Mouse (Mus musculus): ENCODE measurements around the gene Stau1. TPM values are rescaled to one million over a fixed set of nuclear protein-coding genes. Genes with fewer than 3 reads are reported as not detected.

Gene Stau1
- total and polyA plus RNA-seq, 3 experiments = 14.3 to 48.1 TPM; not detected in 1

DNA sequence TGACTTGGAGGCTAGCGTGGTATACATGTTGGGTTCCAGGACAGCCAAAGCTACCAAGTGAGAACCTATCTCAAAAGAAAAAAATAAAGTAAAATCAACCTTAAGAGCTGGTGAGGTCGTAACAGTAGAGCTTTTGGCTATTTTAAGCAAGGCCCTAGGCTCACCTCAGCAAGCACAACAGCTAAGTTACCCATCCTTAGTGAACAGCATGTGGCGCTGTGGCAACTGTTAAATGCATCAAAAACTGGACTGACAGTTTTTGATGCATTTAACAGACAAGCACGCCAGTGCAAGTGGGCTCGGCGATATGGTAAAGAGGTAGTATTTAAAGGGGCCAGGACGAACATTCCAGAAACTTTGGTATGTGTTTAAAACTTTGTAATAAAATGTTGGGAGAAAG, 5.2 kb downstream of the Stau1 start:
- no peaks in the 10 kb centered on the region for H3K9me3 ChIP-seq (replicated peaks; ENCODE audit: insufficient read depth, low read length)
- no peaks in the 10 kb centered on the region for H3K27me3 ChIP-seq (ENCODE audit: control insufficient read depth in 1 of 2, insufficient read depth in 2 of 2, low read length in 2 of 2)
- H3K27ac ChIP-seq (ENCODE audit: control insufficient read depth, low read depth, low read length) = no peak overlapping the region
- peaks cover 0 to 19% of the 10 kb centered on the region in 2 experiments; a peak in 2 of 4 replicates for H3K36me3 ChIP-seq (ENCODE audit: control insufficient read depth in 1 of 2, insufficient read depth in 2 of 2, low read length in 2 of 2)
- TF ChIP-seq POLR2AphosphoS2 (IDR thresholded peaks at IDR 0.05; ENCODE audit: low read length) (no peak), POLR2A (IDR thresholded peaks at IDR 0.05; ENCODE audit: control insufficient read depth in 1 of 2, insufficient read depth in 1 of 2, low read depth in 1 of 2, low read length in 2 of 2, poor library complexity in 1 of 2) (no peak), BHLHE40 (IDR thresholded peaks at IDR 0.05; ENCODE audit: borderline replicate concordance, low read depth, low read length) (no peak), ZMIZ1 (IDR thresholded peaks at IDR 0.05; ENCODE audit: low read depth, low read length) (no peak), NRF1 (IDR thresholded peaks at IDR 0.05; ENCODE audit: insufficient read depth, low read depth, low read length, poor library complexity, severe bottlenecking) (no peak), SMC3 (IDR thresholded peaks at IDR 0.05; ENCODE audit: low read depth, low read length) (0 out of 2 replicates have a peak, but pooled peaks have one; percentile 17), POLR2AphosphoS5 (IDR thresholded peaks at IDR 0.05; ENCODE audit: borderline replicate concordance, low read depth, low read length) (no peak), E2F4 (IDR thresholded peaks at IDR 0.05; ENCODE audit: borderline replicate concordance, low read depth, low read length) (no peak), TAL1 (IDR thresholded peaks at IDR 0.05; ENCODE audit: low read length) (no peak), MYC (IDR thresholded peaks at IDR 0.05; ENCODE audit: low read depth, low read length) (no peak), KAT2A (conservative IDR thresholded peaks at IDR 0.05; ENCODE audit: low read depth, low read length) (no peak), CTCF (IDR thresholded peaks at IDR 0.05 in 2 of 3, conservative IDR thresholded peaks at IDR 0.05 in 1 of 3; ENCODE audit: control insufficient read depth in 1 of 3, insufficient read depth in 1 of 3, low read depth in 2 of 3, low read length in 3 of 3, poor library complexity in 1 of 3, severe bottlenecking in 1 of 3) (peak in 1 of 3 experiments; percentile 9; a peak in 1 of 6 replicates), RCOR1 (IDR thresholded peaks at IDR 0.05; ENCODE audit: low read depth, low read length) (no peak)
- no peak for DNase-seq (ENCODE audit: low read depth, low spot score)
- H3K4me1 ChIP-seq (ENCODE audit: control insufficient read depth in 1 of 2, insufficient read depth in 2 of 2, low read length in 2 of 2) = peaks cover 3 to 7% of the 10 kb centered on the region in 2 experiments; a peak in 3 of 4 replicates
- H3K4me3 ChIP-seq (ENCODE audit: control insufficient read depth in 1 of 2, insufficient read depth in 1 of 2, low read depth in 2 of 2, low read length in 2 of 2) = no peak overlapping the region
- H3K9ac ChIP-seq (ENCODE audit: control insufficient read depth, low read depth, low read length, poor library complexity, severe bottlenecking) = no peak overlapping the region
- peaks cover 78% of the 10 kb centered on the region for H3K79me2 ChIP-seq (ENCODE audit: control insufficient read depth, insufficient read depth, low read length, poor library complexity)

DNA sequence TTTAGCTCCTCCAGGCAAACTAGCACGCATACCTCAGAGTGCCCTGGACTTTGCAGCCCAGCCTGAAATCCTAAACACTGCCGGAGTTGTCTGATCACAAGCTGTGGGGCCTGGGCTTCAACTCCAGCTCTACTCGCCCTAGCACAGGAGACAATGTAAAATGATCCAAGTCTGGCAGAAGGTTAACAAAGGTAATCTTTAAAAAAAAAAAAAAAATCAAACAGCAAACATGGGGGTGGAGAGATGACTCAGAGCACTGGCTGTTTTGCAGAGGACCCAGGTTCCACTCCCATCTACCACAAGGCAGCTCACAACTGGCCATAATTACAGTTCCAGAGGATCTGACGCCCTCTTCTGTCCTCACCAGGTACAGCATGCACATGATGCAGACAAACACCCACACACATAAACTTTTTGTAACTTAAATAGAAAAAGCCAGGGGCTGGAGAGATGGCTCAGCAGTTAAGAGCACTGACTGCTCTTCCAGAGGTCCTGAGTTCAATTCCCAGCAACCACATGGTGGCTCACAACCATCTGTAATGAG, 12.7 kb downstream of the Stau1 start:
- peak; percentile 53 for DNase-seq (ENCODE audit: low read depth, low spot score)

More for the DNA sequence above, 12.7 kb downstream of the Stau1 start:
- Histone ChIP-seq H3K27me3 (ENCODE audit: control insufficient read depth in 1 of 2, insufficient read depth in 2 of 2, low read length in 2 of 2) (no peaks in the 10 kb centered on the region), H3K27ac (ENCODE audit: control insufficient read depth, low read depth, low read length) (no peak overlapping the region), H3K4me1 (ENCODE audit: control insufficient read depth in 1 of 2, insufficient read depth in 2 of 2, low read length in 2 of 2) (peaks cover 0 to 7% of the 10 kb centered on the region in 2 experiments; a peak in 2 of 4 replicates), H3K9ac (ENCODE audit: control insufficient read depth, low read depth, low read length, poor library complexity, severe bottlenecking) (no peak overlapping the region), H3K9me3 (replicated peaks; ENCODE audit: insufficient read depth, low read length) (no peaks in the 10 kb centered on the region), H3K4me3 (ENCODE audit: control insufficient read depth in 1 of 2, insufficient read depth in 1 of 2, low read depth in 2 of 2, low read length in 2 of 2) (no peak overlapping the region), H3K79me2 (ENCODE audit: control insufficient read depth, insufficient read depth, low read length, poor library complexity) (peaks cover 59% of the 10 kb centered on the region), H3K36me3 (ENCODE audit: control insufficient read depth in 1 of 2, insufficient read depth in 2 of 2, low read length in 2 of 2) (peaks cover 0 to 5% of the 10 kb centered on the region in 2 experiments; a peak in 2 of 4 replicates)
- TF ChIP-seq RAD21 (IDR thresholded peaks at IDR 0.05; ENCODE audit: low read depth, low read length) (peak; percentile 12; the same call in 1 of the 2 replicates), POLR2AphosphoS2 (IDR thresholded peaks at IDR 0.05; ENCODE audit: low read length) (no peak), EP300 (IDR thresholded peaks at IDR 0.05; ENCODE audit: low read depth in 1 of 2, low read length in 2 of 2) (no peak), POLR2A (IDR thresholded peaks at IDR 0.05; ENCODE audit: control insufficient read depth in 1 of 2, insufficient read depth in 1 of 2, low read depth in 1 of 2, low read length in 2 of 2, poor library complexity in 1 of 2) (no peak), CTCF (IDR thresholded peaks at IDR 0.05 in 2 of 3, conservative IDR thresholded peaks at IDR 0.05 in 1 of 3; ENCODE audit: control insufficient read depth in 1 of 3, insufficient read depth in 1 of 3, low read depth in 2 of 3, low read length in 3 of 3, poor library complexity in 1 of 3, severe bottlenecking in 1 of 3) (peak in 2 of 3 experiments; percentile 15 to 35; a peak in 4 of 6 replicates), E2F4 (IDR thresholded peaks at IDR 0.05; ENCODE audit: borderline replicate concordance, low read depth, low read length) (no peak), ZNF384 (IDR thresholded peaks at IDR 0.05; ENCODE audit: low read depth, low read length) (0 out of 2 replicates have a peak, but pooled peaks have one; percentile 12), NELFE (IDR thresholded peaks at IDR 0.05; ENCODE audit: low read depth, low read length) (no peak), GABPA (IDR thresholded peaks at IDR 0.05; ENCODE audit: low read depth, low read length) (no peak)

Measured in MEL (cell line).